Mouse (Mus musculus): ENCODE data around the gene Fam149a. TPM values are rescaled to one million over a fixed set of nuclear protein-coding genes. Genes with fewer than 3 reads are reported as not detected.
"Not testable (repeated sequence)": the region's sequence is repeated elsewhere in the genome, so short reads cannot be mapped to it uniquely, and the experiment has no call there.

Fam149a gene
- total RNA-seq, 1 experiment from 2014 or later: not detected

DNA sequence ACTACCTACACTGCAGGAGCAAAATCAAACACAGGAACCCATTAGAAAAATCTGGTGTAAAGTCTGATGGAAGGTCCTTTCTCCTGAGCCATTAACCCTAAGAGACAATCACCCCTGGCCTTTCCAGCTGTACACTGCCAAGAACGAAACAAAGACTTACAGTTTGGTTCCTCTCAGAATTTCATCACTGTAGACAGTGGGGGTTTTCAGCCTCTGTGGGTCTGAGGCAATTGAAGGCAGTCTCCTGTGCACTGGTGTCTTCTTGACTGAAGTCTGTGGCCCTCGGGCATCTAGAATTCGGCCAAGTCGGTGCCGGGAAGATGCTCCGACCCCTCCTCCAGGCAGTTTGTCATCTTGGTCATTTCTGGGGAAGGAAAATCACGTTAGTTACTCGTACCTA, 37.8 kb downstream of the Fam149a start:
- peak in 1 of 2 experiments; percentile 22; a peak in 1 of 4 replicates for ATAC-seq (replicated peaks in 1 of 2; ENCODE audit: insufficient read depth in 1 of 2, low FRiP score in 2 of 2, low TSS enrichment in 1 of 2, low read depth in 1 of 2, poor library complexity in 2 of 2, severe bottlenecking in 2 of 2)

DNA sequence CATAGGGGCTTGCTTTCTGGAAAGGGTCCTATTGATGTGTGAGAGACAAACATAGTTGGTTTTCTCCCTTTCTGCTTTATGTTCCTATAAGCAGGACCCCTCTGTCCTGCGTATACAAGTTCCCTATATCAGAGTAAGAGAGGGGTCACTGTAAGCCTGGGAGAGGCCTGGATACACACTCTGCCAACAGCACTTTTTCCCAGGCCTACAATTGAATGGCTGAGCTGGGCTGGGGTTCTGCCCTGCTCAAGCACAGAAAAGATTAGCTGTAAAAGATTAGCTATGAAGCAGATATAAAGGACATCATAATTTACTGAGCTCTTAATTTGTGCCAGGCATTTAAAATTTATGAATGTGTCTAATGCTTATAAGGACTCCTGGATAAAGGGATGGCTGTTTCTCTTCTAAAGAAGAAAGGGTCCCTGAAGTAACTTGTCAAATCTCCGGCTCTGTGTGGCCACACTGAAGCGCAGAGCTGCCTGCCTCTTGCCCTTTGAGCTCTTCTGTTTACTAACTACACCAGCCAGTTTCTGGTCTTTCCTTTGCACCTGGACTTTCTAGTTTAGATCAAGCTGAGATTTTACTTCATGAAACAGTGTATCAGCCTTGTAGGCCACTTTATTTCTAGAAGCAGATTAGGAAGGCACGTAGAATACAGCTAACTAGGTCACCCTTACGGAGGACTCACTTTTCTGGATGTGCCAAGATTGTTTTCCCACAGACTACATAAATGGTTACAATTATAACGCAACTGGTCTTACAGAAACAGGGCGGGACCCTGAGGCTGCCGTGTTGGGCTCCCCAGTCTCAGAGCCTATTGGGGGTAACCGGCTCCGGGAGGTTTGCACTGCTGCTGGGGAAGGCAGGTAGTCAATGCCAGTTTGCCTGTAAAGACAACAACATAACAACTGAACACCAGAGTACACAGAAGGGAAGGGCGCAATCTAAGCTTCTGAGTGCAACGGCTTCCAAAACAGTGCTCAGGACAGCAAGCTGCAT, 40.2 kb downstream of the Fam149a start:
- ATAC-seq (replicated peaks in 1 of 2; ENCODE audit: insufficient read depth in 1 of 2, low FRiP score in 2 of 2, low TSS enrichment in 1 of 2, low read depth in 1 of 2, poor library complexity in 2 of 2, severe bottlenecking in 2 of 2): no peak

DNA sequence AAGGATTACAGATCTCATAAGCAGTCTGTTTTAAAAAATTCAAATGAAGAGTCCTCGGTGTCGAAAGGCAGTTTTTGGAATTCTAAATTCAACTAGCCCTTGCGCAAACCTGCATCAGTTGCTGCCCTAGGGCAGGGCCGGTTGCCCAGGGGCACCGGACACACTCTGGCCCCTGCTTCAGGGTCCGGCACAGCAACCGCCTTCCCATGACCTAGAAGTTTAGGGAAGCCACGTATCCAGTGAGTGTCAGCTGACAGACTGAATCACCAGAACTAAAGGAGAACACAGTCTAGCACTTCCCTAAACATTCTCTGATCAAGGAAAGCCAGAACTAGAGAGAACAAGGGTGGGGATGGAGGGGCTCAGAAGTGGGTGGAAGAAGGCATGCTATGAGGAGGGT, 48.6 kb downstream of the Fam149a start:
- peak; percentile 4 to 33; a peak in 2 of 4 replicates for ATAC-seq (replicated peaks in 1 of 2; ENCODE audit: insufficient read depth in 1 of 2, low FRiP score in 2 of 2, low TSS enrichment in 1 of 2, low read depth in 1 of 2, poor library complexity in 2 of 2, severe bottlenecking in 2 of 2)

DNA sequence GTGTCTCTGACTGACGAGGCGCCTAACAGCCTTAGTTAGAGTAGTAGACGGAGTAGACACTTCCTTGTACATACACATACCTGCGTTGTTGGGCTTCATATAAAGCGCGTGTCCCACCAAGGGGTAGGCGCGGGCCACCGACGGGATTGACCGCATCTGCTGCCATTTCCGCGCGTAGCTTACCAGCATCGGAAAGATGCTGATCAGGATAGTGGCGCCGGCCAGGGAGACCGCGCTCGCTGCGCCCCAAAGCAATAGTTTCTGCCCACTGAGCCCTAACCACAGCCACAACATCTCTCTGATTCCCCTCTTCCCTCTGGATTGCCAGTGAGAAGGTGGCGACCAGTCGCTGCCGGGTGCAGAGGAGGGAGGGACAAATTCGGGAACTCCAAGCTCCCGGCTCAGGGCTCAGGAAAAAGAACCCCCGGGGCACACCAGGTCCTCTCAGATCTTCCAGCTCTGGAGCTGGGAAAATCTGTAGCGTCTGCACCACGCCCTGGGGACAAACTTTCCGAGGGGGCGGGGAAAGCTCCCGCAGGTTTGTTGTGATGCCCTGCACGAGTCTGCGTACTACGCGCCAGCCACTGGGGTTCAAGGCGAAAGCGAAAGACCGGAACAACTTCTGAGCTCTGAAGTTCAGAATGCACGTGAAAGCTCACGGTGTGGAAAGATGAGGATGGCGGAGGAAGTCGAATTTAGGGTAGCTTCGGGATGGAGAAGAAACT, 49.2 kb downstream of the Fam149a start, which contains the start of gene Cyp4v3:
Gene Cyp4v3, minus strand, starts transcription at position 532 of the 725 bp plus-strand sequence.
- ATAC-seq (replicated peaks in 1 of 2; ENCODE audit: insufficient read depth in 1 of 2, low FRiP score in 2 of 2, low TSS enrichment in 1 of 2, low read depth in 1 of 2, poor library complexity in 2 of 2, severe bottlenecking in 2 of 2): peak; percentile 89 to 93

DNA sequence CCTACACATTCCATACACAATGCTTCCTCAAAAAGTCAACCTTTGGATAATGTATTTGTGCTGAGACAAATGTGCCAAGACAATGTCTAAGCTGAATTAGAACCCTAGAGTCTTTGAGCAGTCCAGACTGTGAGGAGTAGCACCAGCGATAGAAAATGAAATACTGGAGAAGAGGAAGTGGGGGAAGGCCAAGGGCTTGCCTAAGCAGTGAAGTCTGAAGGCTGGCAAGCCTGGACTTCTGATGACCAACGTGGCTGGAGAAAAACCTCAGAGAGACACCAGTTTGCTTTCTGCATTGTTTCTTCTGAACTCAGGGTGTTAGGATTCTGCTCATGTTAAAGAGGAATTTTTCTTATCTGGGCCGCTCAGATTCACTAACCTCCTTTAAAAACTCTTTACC, 51.2 kb downstream of the Fam149a start:
- ATAC-seq (replicated peaks in 1 of 2; ENCODE audit: insufficient read depth in 1 of 2, low FRiP score in 2 of 2, low TSS enrichment in 1 of 2, low read depth in 1 of 2, poor library complexity in 2 of 2, severe bottlenecking in 2 of 2): 0 out of 4 replicates have a peak, but pooled peaks of 1 of the 2 experiments have one; percentile 22

DNA sequence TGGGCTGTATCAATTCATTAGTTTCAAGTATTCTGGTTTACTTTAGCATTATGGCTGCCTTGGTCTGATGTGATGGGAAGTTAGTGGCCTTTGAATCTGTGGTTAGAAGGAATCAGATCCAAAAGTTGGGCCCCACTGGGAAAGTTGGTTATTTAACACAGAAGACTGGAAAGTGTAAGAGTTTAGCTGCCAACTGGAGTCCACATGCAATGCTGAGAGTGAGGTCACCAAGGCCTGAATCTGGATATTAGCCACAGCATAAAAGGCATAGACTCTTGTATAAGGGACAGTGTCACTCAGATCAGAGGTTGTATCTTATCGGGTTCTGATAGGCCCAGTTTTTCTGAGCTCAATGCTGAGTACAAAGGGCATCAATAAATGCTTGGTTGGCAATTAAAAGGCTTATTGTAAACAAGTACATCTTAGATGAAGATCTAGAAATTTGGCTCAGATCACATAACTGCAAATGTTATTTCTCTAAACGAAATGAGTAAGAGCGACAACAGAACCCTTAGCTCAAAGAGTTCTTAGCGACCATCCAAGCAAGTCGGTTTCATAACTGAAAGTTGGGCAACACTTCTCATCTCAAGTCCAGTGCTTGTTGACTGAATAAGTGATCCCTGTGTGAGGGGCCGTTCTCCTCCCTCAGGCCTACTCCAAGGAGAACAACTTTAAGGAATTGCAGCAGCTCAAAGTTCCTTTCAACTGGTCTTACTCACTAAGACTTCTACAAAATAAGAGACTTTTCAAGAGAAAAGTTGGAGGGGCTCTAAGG, 52.7 kb downstream of the Fam149a start:
- no peak for ATAC-seq (replicated peaks in 1 of 2; ENCODE audit: insufficient read depth in 1 of 2, low FRiP score in 2 of 2, low TSS enrichment in 1 of 2, low read depth in 1 of 2, poor library complexity in 2 of 2, severe bottlenecking in 2 of 2)

DNA sequence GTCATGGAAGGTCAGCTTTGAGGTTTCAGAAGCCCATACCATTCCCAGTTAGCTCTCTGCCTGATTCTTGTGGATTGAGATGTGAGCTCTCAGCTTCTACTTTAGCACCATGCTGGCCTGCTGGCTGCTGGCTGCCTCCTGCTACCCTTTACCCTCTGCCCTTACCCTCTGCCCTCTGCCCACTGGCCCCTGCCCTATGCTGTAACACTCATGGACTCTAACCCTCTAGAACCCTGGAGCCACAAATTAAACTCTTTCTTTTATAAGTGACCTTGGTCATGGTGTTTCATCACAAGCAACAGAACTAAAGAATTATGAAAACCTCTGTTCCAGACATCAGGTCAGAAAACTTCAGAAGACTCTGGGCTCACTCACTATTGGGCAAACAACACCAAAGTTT, 55.0 kb downstream of the Fam149a start:
- ATAC-seq (replicated peaks in 1 of 2; ENCODE audit: insufficient read depth in 1 of 2, low FRiP score in 2 of 2, low TSS enrichment in 1 of 2, low read depth in 1 of 2, poor library complexity in 2 of 2, severe bottlenecking in 2 of 2): not testable (repeated sequence)

DNA sequence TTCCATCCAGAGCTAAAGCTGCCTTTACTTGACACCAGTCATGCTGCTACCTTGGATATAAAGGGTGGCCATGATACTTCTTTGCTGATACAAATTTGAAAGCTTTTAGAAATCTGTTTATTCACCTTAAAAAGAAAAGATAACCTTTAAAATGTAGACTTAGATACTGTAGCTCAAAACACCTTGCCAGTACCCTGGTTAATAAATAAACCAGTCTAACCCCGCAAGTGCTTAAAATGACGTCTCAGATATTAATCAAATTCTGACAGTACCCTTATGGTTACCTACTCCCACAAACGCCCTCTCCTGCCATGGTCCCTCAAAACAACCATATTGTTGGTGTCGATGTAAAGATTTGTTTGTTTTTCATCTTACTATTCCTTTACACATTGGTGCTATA, 57.9 kb downstream of the Fam149a start:
- no peak for ATAC-seq (replicated peaks in 1 of 2; ENCODE audit: insufficient read depth in 1 of 2, low FRiP score in 2 of 2, low TSS enrichment in 1 of 2, low read depth in 1 of 2, poor library complexity in 2 of 2, severe bottlenecking in 2 of 2)

DNA sequence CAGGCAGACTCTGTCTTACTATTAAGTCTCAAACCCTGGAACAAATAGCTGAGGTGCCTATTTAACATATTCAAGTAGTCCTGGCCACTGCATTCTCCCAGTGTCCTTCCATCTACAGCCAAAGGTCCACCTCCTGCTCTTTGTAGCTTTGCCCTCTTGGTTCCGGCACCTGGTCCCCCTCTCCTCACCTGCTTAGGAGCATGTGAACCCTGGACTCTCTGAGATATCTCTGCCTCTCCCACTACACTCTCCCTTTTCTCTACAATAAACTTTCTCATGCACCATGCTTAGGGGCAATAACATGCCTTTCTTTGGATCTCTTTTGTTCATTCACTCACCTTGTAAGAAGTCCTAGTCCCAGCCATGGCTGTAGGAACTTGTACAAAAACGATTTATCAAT, 60.7 kb downstream of the Fam149a start:
- ATAC-seq (replicated peaks in 1 of 2; ENCODE audit: insufficient read depth in 1 of 2, low FRiP score in 2 of 2, low TSS enrichment in 1 of 2, low read depth in 1 of 2, poor library complexity in 2 of 2, severe bottlenecking in 2 of 2): no peak

DNA sequence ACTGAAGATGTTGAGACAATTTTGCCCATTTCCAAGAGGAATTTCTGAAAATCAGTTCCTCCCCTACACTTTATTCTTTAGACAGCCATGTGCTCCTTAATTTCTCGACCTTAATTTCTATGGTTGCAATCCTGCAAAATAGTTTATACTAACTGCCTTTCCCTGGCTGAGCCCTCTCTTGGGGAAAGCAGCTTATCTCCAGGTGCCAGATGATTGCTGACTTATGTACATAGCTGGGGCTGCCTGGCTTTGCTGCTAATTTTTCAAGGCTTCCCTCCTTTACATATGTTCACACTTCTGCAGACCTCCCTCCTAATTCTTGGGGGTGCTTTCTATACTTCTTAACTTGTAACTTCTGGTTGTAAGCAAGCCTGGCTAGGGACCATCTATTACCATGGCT, 61.2 kb downstream of the Fam149a start:
- ATAC-seq (replicated peaks in 1 of 2; ENCODE audit: insufficient read depth in 1 of 2, low FRiP score in 2 of 2, low TSS enrichment in 1 of 2, low read depth in 1 of 2, poor library complexity in 2 of 2, severe bottlenecking in 2 of 2): no peak

DNA sequence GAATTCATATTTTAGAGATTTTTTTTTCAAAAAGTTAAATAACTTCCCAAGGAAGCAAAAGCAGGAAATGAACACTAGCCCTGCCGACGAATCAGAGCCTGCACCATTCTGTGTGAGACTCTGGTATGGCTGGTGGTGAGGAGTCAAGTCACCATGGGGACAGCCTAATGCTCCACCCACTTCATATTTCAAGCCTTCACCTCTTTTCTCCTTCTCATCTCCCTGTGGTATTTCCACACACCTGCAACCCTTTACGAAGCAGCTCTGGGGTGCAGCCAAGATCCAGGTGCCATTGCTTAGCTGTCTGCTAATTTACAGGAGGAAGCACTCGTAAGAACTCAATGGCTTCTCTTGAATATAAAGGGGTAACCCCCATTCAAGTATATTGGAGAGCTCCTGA, 71.1 kb downstream of the Fam149a start:
- ATAC-seq (replicated peaks in 1 of 2; ENCODE audit: insufficient read depth in 1 of 2, low FRiP score in 2 of 2, low TSS enrichment in 1 of 2, low read depth in 1 of 2, poor library complexity in 2 of 2, severe bottlenecking in 2 of 2): no peak

DNA sequence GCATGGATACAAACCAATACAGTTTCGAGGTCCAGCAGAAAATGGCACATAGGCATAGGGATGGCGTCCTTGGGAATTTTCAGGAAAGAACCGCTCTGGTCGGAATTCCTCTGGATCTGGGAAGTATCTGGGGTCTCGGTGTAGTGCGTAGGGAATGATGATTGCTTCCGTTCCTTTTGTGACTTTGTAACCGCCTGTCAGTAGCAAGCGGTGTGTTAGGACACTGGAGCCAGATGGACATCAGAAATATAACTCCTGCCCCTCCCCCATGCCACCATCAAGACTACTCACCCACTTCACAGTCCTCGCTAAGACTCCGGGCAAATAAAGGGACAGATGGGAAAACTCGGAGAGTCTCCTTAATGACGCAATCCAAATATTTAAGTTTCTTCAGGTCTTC, 73.7 kb downstream of the Fam149a start, which contains the start of gene Gm45753:
Gene Gm45753, minus strand, starts transcription at position 101 of the 400 bp plus-strand sequence.
- ATAC-seq (replicated peaks in 1 of 2; ENCODE audit: insufficient read depth in 1 of 2, low FRiP score in 2 of 2, low TSS enrichment in 1 of 2, low read depth in 1 of 2, poor library complexity in 2 of 2, severe bottlenecking in 2 of 2): no peak

DNA sequence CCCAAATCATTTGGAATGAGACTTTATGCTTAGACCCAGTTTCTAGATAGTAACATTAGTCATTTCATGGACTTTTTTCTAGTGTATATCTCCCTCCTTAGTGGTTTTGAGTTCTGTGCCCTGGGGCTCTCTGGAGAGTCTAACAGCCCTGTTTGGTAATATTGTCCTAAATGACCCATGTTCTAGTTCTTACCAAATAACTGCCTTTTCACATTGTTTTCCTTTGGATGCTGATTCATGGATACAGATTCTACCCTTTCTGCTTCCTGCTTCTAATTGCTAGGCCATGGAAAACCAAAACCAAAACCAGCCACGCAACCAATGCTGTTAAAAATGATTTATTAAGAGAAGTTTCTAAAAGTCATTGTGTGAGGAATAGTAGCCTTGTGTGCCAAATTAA, 76.6 kb downstream of the Fam149a start:
- ATAC-seq (replicated peaks in 1 of 2; ENCODE audit: insufficient read depth in 1 of 2, low FRiP score in 2 of 2, low TSS enrichment in 1 of 2, low read depth in 1 of 2, poor library complexity in 2 of 2, severe bottlenecking in 2 of 2): no peak

DNA sequence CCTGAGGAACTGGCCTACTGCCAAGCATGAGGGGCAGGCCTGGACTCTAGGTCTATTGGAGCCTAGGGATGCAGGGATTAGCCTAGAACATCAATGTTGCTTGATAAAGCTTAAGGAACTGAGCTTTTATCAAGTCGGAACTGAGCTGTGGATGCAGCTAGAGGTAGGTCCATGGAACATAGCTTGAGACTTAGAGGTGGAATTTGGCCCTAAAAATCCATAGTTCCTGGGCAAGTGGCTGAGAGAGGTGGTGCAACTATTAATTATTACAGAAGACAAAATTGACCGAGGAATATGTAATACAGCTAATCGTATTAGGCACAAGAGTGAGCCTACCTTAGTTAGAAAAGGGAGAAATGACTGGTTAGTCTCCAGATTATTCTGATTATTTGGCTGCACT, 77.7 kb downstream of the Fam149a start:
- ATAC-seq (replicated peaks in 1 of 2; ENCODE audit: insufficient read depth in 1 of 2, low FRiP score in 2 of 2, low TSS enrichment in 1 of 2, low read depth in 1 of 2, poor library complexity in 2 of 2, severe bottlenecking in 2 of 2): no peak

DNA sequence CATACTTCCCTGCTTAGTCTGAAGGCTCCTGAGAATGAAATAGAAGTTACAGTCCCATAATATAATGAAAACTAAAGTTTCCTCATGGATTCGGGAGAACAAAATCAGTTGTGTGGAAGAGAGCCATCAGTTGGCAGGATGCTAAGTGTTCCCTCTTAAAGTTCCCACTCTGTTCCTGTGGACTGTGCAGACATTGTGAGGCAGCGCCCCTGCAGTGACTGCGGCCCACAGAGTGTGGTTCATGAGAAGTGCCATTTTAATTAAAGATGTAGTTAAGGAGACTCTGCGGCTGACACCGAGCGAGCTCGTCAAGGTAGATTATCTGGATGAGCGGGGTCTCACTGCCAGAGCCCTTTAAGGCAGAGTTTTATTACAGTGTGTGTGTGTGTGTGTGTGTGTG, 79.7 kb downstream of the Fam149a start:
- ATAC-seq (replicated peaks in 1 of 2; ENCODE audit: insufficient read depth in 1 of 2, low FRiP score in 2 of 2, low TSS enrichment in 1 of 2, low read depth in 1 of 2, poor library complexity in 2 of 2, severe bottlenecking in 2 of 2): no peak

DNA sequence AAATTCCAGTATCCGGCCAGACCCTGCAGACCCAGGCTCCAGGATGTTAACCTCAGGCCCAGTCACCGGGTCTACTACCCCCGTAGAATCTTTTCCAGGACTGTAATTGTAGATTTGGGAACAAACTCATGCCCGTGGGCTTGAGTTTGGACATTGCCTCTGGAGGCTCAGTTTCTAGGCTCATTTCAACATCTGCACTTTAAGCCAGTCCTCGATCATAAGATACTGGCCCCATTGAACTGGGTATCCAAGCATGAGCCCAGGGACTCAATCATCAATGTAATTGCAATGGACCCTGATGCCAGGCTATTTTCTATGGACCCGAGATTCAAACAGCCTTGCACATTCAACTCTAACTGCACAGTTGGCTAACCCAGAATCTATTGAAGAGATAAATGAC, 86.8 kb downstream of the Fam149a start:
- no peak for ATAC-seq (replicated peaks in 1 of 2; ENCODE audit: insufficient read depth in 1 of 2, low FRiP score in 2 of 2, low TSS enrichment in 1 of 2, low read depth in 1 of 2, poor library complexity in 2 of 2, severe bottlenecking in 2 of 2)

DNA sequence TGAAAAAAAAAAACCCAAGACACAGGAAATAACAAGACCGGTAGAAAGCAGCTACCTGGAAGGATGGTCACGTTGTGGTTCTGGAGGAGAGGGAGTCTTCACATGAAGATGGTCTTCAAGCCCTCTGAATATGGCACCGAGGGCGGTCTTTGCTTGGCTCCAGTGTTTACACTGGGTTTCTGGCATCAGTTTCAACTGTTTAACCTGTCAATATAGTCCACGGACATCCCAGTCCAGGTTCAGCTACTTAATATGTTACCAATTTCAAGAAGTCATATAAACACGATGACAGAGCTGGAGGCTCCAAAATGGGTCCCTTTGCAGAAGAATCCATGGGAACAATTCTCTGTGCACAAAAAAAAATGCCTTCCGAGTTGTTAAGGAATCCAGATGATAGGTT, 87.4 kb downstream of the Fam149a start, which contains the start of gene Klkb1:
Gene Klkb1, minus strand, starts transcription at position 173 of the 400 bp plus-strand sequence.
- ATAC-seq (replicated peaks in 1 of 2; ENCODE audit: insufficient read depth in 1 of 2, low FRiP score in 2 of 2, low TSS enrichment in 1 of 2, low read depth in 1 of 2, poor library complexity in 2 of 2, severe bottlenecking in 2 of 2): no peak
